Mouse (Mus musculus) lung, postnatal 0 days (tissue): ENCODE data around the gene Meis2. TPM values are rescaled to one million over a fixed set of nuclear protein-coding genes. Genes with fewer than 3 reads are reported as not detected.

Experiments used
- ATAC-seq: fragments of 200-750 bp; cut with Nextera tagmentation; 2 replicates; pipeline ENCODE4 v1.8.0; 2017; ENCODE audit warnings: moderate library complexity
- DNase-seq: peaks from one replicate; pipeline ENCODE4 v3.0.0-alpha.2; 2016; ENCODE audit warnings: low spot score
- H3K27ac ChIP-seq: fragments of 300-500 bp; sonication (generic); 2 replicates; pipeline ENCODE4 v1.5.1; 2014; ENCODE audit warnings: antibody characterized with exemption, mild to moderate bottlenecking, low read length, mixed read lengths
- H3K27me3 ChIP-seq: fragments of 300-500 bp; sonication (generic); replicated peaks from 2 replicates; pipeline ENCODE4 v1.6.1; 2014; ENCODE audit warnings: low read length, mixed read lengths; ENCODE audit not compliant: insufficient read depth
- H3K36me3 ChIP-seq: fragments of 300-500 bp; sonication (generic); 2 replicates; pipeline ENCODE4 v1.6.1; 2014; ENCODE audit warnings: low read length, mixed read lengths; ENCODE audit not compliant: insufficient read depth
- H3K4me1 ChIP-seq: fragments of 300-500 bp; sonication (generic); 2 replicates; pipeline ENCODE4 v1.6.1; 2014; ENCODE audit warnings: antibody characterized with exemption, low read depth, low read length, mixed read lengths; ENCODE audit not compliant: insufficient read depth
- H3K4me2 ChIP-seq: fragments of 300-500 bp; sonication (generic); replicated peaks from 2 replicates; pipeline ENCODE4 v1.6.1; 2014; ENCODE audit warnings: low read depth, mild to moderate bottlenecking, low read length, moderate library complexity, mixed read lengths
- H3K4me3 ChIP-seq: fragments of 300-500 bp; sonication (generic); 2 replicates; pipeline ENCODE4 v1.5.1; 2014; ENCODE audit warnings: low read depth, low read length
- H3K9ac ChIP-seq: fragments of 300-500 bp; sonication (generic); replicated peaks from 2 replicates; pipeline ENCODE4 v1.6.1; 2014; ENCODE audit warnings: low read depth, mild to moderate bottlenecking
- H3K9me3 ChIP-seq: fragments of 300-500 bp; sonication (generic); 2 replicates; pipeline ENCODE4 v1.6.1; 2016; ENCODE audit warnings: low read length, mixed read lengths
- CTCF ChIP-seq: IDR thresholded peaks from 2 replicates; pipeline ENCODE4 v1.5.1; 2016; ENCODE audit warnings: antibody characterized with exemption, mild to moderate bottlenecking
- EP300 ChIP-seq: IDR thresholded peaks from 2 replicates; pipeline ENCODE4 v1.6.1; 2016; ENCODE audit warnings: antibody characterized with exemption, mild to moderate bottlenecking, control low read depth
- WGBS: fragments of 180-500 bp; shearing (Covaris S2); extraction: QIAGEN DNeasy Blood & Tissue Kit; methylation state at CpG from one replicate; pipeline ENCODE4 v1.1.7; 2014; 5-methylcytosine and 5-hydroxymethylcytosine counted together
- polyA plus RNA-seq: library from polyadenylated mRNA; unstranded; fragments of >200 nt; fragmentation: Nextera tagmentation; extraction: Ambion mirVana; gene quantifications from 2 replicates; pipeline ENCODE4 v1.2.1, GENCODE M21; 2015

The Meis2 gene
- polyA plus RNA-seq, 1 experiment from 2014 or later: 12.0 TPM

DNA sequence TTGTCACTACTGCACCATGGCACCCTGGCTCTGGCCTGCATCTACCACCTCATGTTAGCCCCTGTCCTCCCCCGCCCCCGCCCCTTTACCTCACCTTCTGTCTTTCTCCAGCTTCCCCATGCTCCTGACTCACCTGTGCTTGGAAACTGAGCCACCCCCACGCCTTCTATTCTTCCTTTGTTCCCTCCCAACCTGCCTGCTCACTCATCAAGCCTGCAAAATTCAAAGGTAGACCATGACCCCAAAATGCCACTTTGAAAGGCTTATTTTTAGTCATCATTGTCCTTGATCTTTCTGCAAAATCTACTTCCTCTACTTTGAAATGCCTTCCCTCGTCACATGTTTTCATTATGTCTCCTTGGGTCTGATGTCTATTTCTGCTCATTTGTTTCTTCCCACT lies 77.2 kb downstream of the Meis2 start:
- no peak overlapping the region for H3K9ac ChIP-seq
- no peak overlapping the region for H3K27ac ChIP-seq
- H3K36me3 ChIP-seq: no peaks in the 10 kb centered on the region
- DNase-seq (no peak), ATAC-seq (no peak)
- no peaks in the 10 kb centered on the region for H3K4me1 ChIP-seq
- no peak overlapping the region for H3K4me3 ChIP-seq
- no peak overlapping the region for H3K4me2 ChIP-seq
- no peak for TF ChIP-seq CTCF
- TF ChIP-seq EP300: no peak
- H3K27me3 ChIP-seq: no peaks in the 10 kb centered on the region
- H3K9me3 ChIP-seq: no peaks in the 10 kb centered on the region
- 84% methylated on average over 4 of the region's 4 CpGs for WGBS

DNA sequence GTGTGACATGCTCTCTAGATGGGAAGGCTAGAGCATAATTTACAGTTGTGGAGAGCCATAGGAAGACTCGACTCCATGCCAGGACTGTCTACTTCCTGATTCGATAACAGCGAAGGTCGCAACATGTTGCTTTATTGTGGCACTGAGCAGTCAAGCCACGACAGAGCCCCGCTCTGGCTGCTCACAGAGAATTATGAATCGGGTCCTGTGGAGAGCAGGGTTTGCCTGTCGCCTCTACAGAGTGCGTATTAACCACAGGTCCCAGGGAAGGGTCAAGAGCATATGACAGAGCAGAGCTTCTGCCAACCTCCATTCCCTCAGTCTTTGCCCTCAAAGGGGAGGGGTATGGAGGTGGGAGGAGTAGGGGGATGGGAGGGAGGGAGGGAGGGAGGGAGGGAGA lies 80.7 kb downstream of the Meis2 start:
- no peaks in the 10 kb centered on the region for H3K4me1 ChIP-seq
- H3K9ac ChIP-seq: no peak overlapping the region
- H3K27me3 ChIP-seq: no peaks in the 10 kb centered on the region
- no peak overlapping the region for H3K27ac ChIP-seq
- H3K9me3 ChIP-seq: no peaks in the 10 kb centered on the region
- DNase-seq (no peak), ATAC-seq (peak; percentile 30; the same call in 1 of the 2 replicates)
- no peak overlapping the region for H3K4me3 ChIP-seq
- 45% methylated on average over 9 of the region's 9 CpGs for WGBS
- no peaks in the 10 kb centered on the region for H3K36me3 ChIP-seq
- H3K4me2 ChIP-seq: no peak overlapping the region
- TF ChIP-seq CTCF (no peak), EP300 (no peak)

DNA sequence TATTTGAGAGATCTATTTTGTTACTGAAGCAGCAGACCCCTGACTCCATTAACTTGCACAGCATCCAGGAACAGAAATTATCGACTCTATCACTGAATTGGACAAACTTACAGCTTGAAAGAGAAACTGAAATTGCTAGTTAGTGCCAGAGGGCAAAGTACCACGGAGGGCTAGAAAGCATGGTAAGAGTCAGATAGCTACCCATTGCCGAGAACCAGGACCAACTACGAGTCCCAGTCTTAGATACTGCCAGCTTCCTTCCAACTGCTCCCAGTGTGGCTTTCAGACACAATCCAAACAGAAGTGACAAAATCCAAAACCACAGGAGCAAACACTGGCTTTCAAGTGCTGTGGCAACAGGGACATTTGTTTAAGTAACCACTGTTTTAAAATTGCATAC lies 81.2 kb downstream of the Meis2 start:
- no peaks in the 10 kb centered on the region for H3K36me3 ChIP-seq
- 64% methylated on average over 4 of the region's 4 CpGs for WGBS
- no peaks in the 10 kb centered on the region for H3K9me3 ChIP-seq
- no peak overlapping the region for H3K4me3 ChIP-seq
- H3K4me2 ChIP-seq: 0 out of 2 replicates have a peak overlapping the region, but pooled peaks have one; percentile 5
- H3K27ac ChIP-seq: no peak overlapping the region
- ATAC-seq (0 out of 2 replicates have a peak, but pooled peaks have one; percentile 4), DNase-seq (no peak)
- H3K4me1 ChIP-seq: no peaks in the 10 kb centered on the region
- no peaks in the 10 kb centered on the region for H3K27me3 ChIP-seq
- TF ChIP-seq EP300 (no peak), CTCF (no peak)
- no peak overlapping the region for H3K9ac ChIP-seq

DNA sequence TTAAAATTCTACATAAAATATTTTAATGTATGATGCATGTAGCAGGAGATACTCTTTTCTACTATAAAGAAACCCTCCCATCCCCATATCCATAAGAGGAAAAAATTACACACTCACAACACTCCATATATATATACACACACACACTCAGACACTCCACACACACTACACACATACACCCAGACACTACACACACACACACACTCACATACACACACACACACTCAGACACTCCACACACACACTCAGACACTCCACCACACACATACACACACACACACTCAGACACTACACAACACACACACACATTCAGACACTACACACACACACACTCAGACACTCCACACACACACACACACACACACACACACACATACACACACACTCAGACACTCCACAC lies 85.1 kb downstream of the Meis2 start:
- no peaks in the 10 kb centered on the region for H3K27me3 ChIP-seq
- no peak overlapping the region for H3K27ac ChIP-seq
- H3K9me3 ChIP-seq: no peaks in the 10 kb centered on the region
- H3K4me2 ChIP-seq: no peak overlapping the region
- no peaks in the 10 kb centered on the region for H3K4me1 ChIP-seq
- TF ChIP-seq EP300 (no peak), CTCF (no peak)
- no peak overlapping the region for H3K4me3 ChIP-seq
- DNase-seq (no peak), ATAC-seq (no peak)
- H3K36me3 ChIP-seq: no peaks in the 10 kb centered on the region
- H3K9ac ChIP-seq: no peak overlapping the region

DNA sequence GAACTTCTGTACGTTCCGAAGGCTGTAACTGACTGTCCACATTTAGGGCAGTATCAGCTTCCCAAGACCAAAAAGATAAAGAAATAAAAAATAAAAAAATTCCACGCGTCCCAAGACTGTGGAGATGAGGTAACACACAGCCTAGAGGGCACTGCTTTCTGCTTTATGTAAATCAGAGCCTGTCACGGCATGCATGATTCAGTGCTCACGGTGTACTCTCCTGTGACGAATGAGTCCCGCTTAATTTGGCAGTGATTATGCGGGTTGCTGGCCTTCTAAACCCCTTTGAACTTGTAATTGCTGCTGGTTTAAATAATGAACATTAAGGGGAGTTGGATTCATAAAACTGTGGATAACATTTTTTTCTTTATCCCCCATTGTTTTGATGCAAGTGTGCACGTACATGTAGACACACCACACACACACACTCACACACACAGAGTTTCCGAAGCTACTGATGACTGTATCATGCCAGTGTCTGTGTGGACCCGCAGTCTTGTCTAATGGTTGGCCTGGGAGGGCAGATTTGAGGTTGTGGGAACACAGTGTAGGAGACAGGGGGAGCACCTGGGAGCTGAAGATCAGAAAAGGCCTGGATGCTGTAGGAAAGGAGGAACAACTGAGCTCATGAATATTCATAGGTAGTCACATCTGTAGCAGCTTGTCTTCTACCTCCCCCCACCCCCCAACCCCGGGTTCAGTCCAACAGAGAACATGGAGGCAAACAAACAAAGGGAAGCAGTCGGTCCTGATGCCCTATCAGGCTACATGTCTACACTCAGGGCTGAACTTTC lies 85.8 kb downstream of the Meis2 start:
- H3K4me3 ChIP-seq: no peak overlapping the region
- H3K4me2 ChIP-seq: no peak overlapping the region
- WGBS: 75% methylated on average over 14 of the region's 14 CpGs
- no peaks in the 10 kb centered on the region for H3K36me3 ChIP-seq
- no peaks in the 10 kb centered on the region for H3K27me3 ChIP-seq
- H3K9me3 ChIP-seq: no peaks in the 10 kb centered on the region
- DNase-seq: no peak
- no peaks in the 10 kb centered on the region for H3K4me1 ChIP-seq
- no peak overlapping the region for H3K27ac ChIP-seq
- ATAC-seq: no peak
- H3K9ac ChIP-seq: no peak overlapping the region
- TF ChIP-seq CTCF: no peak
- no peak for TF ChIP-seq EP300

DNA sequence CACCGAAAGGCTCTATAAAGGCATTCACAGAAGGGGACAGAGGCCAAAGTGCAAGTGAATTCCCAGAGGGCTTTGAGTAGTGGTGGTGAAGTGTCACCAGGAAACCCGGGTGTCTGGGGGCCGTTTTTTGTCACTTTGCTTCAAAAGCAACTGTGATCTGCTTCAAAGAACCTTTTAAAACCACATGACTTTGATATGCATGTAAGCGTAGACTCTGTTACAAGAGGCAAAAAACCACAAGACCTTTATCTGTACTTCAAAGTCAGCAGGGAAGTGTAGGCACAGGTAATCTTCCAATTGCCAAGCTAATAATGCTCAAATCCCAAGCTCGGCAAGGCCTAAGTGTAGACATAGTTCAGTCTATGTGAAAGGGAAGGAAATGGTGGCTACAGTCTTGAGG lies 87.0 kb downstream of the Meis2 start:
- no peak overlapping the region for H3K27ac ChIP-seq
- H3K4me1 ChIP-seq: no peaks in the 10 kb centered on the region
- no peak overlapping the region for H3K9ac ChIP-seq
- DNase-seq (no peak), ATAC-seq (no peak)
- 47% methylated on average over 5 of the region's 5 CpGs for WGBS
- no peak overlapping the region for H3K4me2 ChIP-seq
- no peaks in the 10 kb centered on the region for H3K27me3 ChIP-seq
- H3K9me3 ChIP-seq: no peaks in the 10 kb centered on the region
- no peak for TF ChIP-seq EP300
- no peak for TF ChIP-seq CTCF
- no peaks in the 10 kb centered on the region for H3K36me3 ChIP-seq
- H3K4me3 ChIP-seq: no peak overlapping the region
